Mouse (Mus musculus) myocyte (in vitro differentiated cells): ENCODE measurements around the gene Pard3b. TPM values are rescaled to one million over a fixed set of nuclear protein-coding genes. Genes with fewer than 3 reads are reported as not detected.

Experiments used
- H3K27me3 ChIP-seq: one replicate; pipeline ENCODE4 v1.6.1; 2011; ENCODE audit not compliant: control insufficient read depth, insufficient read depth, insufficient read length
- H3K36me3 ChIP-seq: one replicate; pipeline ENCODE4 v1.6.1; 2011; ENCODE audit not compliant: control insufficient read depth, insufficient read depth
- H3K4me2 ChIP-seq: one replicate; pipeline ENCODE4 v1.6.1; 2011; ENCODE audit warnings: low read depth, control low read depth
- H3K4me3 ChIP-seq: one replicate; pipeline ENCODE4 v1.5.1; 2011; ENCODE audit warnings: mild to moderate bottlenecking, control low read depth, moderate library complexity
- H3K79me2 ChIP-seq: one replicate; pipeline ENCODE4 v1.6.1; 2011; ENCODE audit not compliant: control insufficient read depth, insufficient read depth
- H3ac ChIP-seq: one replicate; pipeline ENCODE4 v1.6.1; 2011; ENCODE audit not compliant: control insufficient read depth, insufficient read length
- CEBPB ChIP-seq: IDR thresholded peaks from 2 replicates; pipeline ENCODE4 v1.6.1; 2011; ENCODE audit warnings: mild to moderate bottlenecking, moderate library complexity; ENCODE audit not compliant: poor library complexity, insufficient read depth, severe bottlenecking
- E2F4 ChIP-seq: IDR thresholded peaks from one replicate; pipeline ENCODE4 v1.6.1; 2011; ENCODE audit warnings: mild to moderate bottlenecking, control low read depth, moderate library complexity; ENCODE audit not compliant: insufficient read depth
- MAX ChIP-seq: IDR thresholded peaks from one replicate; pipeline ENCODE4 v1.6.1; 2011; ENCODE audit warnings: low read depth, mild to moderate bottlenecking, control low read depth
- MYOD1 ChIP-seq, 3 experiments: IDR thresholded peaks; one replicate each; pipeline ENCODE4 v1.6.1; 2011; ENCODE audit warnings: control low read depth in 2 of 3, low read depth in 2 of 3, mild to moderate bottlenecking in 2 of 3, moderate library complexity in 1 of 3; ENCODE audit not compliant: insufficient read length in 2 of 3, control insufficient read depth in 1 of 3
- MYOG ChIP-seq, 3 experiments: IDR thresholded peaks; one replicate each; pipeline ENCODE4 v1.6.1; 2011; ENCODE audit warnings: control low read depth in 2 of 3, low read depth in 2 of 3, mild to moderate bottlenecking in 2 of 3; ENCODE audit not compliant: insufficient read length in 2 of 3, control insufficient read depth in 1 of 3, insufficient read depth in 1 of 3
- POLR2A ChIP-seq: IDR thresholded peaks from one replicate; pipeline ENCODE4 v1.6.1; 2011; ENCODE audit warnings: low read depth, mild to moderate bottlenecking, control low read depth, moderate library complexity; ENCODE audit not compliant: insufficient read length
- POLR2AphosphoS2 ChIP-seq: IDR thresholded peaks from one replicate; pipeline ENCODE4 v1.6.1; 2011; ENCODE audit warnings: low read depth, control low read depth; ENCODE audit not compliant: insufficient read length
- REST ChIP-seq: IDR thresholded peaks from one replicate; pipeline ENCODE4 v1.6.1; 2011; ENCODE audit warnings: mild to moderate bottlenecking, control low read depth, moderate library complexity; ENCODE audit not compliant: insufficient read depth, insufficient read length
- SRF ChIP-seq: IDR thresholded peaks from one replicate; pipeline ENCODE4 v1.6.1; 2011; ENCODE audit warnings: low read depth; ENCODE audit not compliant: control insufficient read depth, insufficient read length
- TCF12 ChIP-seq: IDR thresholded peaks from one replicate; pipeline ENCODE4 v1.6.1; 2011; ENCODE audit warnings: mild to moderate bottlenecking, control low read depth; ENCODE audit not compliant: poor library complexity, insufficient read depth, severe bottlenecking
- TCF3 ChIP-seq: IDR thresholded peaks from one replicate; pipeline ENCODE4 v1.6.1; 2011; ENCODE audit warnings: low read depth, control low read depth; ENCODE audit not compliant: insufficient read length
- USF1 ChIP-seq: IDR thresholded peaks from one replicate; pipeline ENCODE4 v1.6.1; 2011; ENCODE audit warnings: low read depth, mild to moderate bottlenecking, control low read depth, moderate library complexity
- polyA plus RNA-seq: library from polyadenylated mRNA; unstranded; fragments of >200 nt; fragmentation: generic; extraction: Trizol; gene quantifications from one replicate; pipeline ENCODE4 v1.2.1, GENCODE M21; 2012; ENCODE audit warnings: missing spikeins

Gene Pard3b
- polyA plus RNA-seq, 1 experiment: 0.17 TPM

- H3K79me2 ChIP-seq: no peaks in the 10 kb centered on the region
- no peak overlapping the region for H3ac ChIP-seq
- H3K4me3 ChIP-seq: no peak overlapping the region
- H3K36me3 ChIP-seq: no peaks in the 10 kb centered on the region
- no peak for TF ChIP-seq MAX
- no peak for TF ChIP-seq SRF
- TF ChIP-seq POLR2A: no peak
- no peak for TF ChIP-seq CEBPB
- TF ChIP-seq MYOD1 (IDR thresholded peaks at IDR 0.05; ENCODE audit: control insufficient read depth in 1 of 3, insufficient read length in 2 of 3, low read depth in 2 of 3): peak in 1 of 3 experiments; percentile 23
- no peak for TF ChIP-seq TCF3
- TF ChIP-seq USF1: no peak
- peak overlapping the region; percentile 28 for H3K4me2 ChIP-seq
- H3K27me3 ChIP-seq: no peaks in the 10 kb centered on the region
These were observed 1040.2 kb downstream of the Pard3b start for GRCm38 (mm10) chr1:62678611-62679344.

GRCm38 (mm10) chr1:62679466-62679865, 1040.8 kb downstream of the Pard3b start:
- H3K36me3 ChIP-seq: no peaks in the 10 kb centered on the region
- no peaks in the 10 kb centered on the region for H3K27me3 ChIP-seq
- H3ac ChIP-seq: no peak overlapping the region
- no peak overlapping the region for H3K4me3 ChIP-seq
- no peak overlapping the region for H3K4me2 ChIP-seq
- TF ChIP-seq TCF12 (no peak), MYOG (IDR thresholded peaks at IDR 0.05; ENCODE audit: control insufficient read depth in 1 of 3, insufficient read depth in 1 of 3, insufficient read length in 2 of 3, low read depth in 2 of 3) (no peak), POLR2AphosphoS2 (no peak), SRF (no peak), USF1 (no peak), MYOD1 (IDR thresholded peaks at IDR 0.05; ENCODE audit: control insufficient read depth in 1 of 3, insufficient read length in 2 of 3, low read depth in 2 of 3) (no peak), REST (no peak), E2F4 (no peak), TCF3 (no peak), MAX (no peak), POLR2A (no peak), CEBPB (no peak)
- no peaks in the 10 kb centered on the region for H3K79me2 ChIP-seq

- Histone ChIP-seq H3ac (no peak overlapping the region), H3K4me2 (no peak overlapping the region), H3K27me3 (no peaks in the 10 kb centered on the region), H3K36me3 (no peaks in the 10 kb centered on the region), H3K4me3 (no peak overlapping the region), H3K79me2 (no peaks in the 10 kb centered on the region)
- TF ChIP-seq SRF (no peak), POLR2AphosphoS2 (no peak), CEBPB (no peak), USF1 (no peak), MYOG (IDR thresholded peaks at IDR 0.05; ENCODE audit: control insufficient read depth in 1 of 3, insufficient read depth in 1 of 3, insufficient read length in 2 of 3, low read depth in 2 of 3) (no peak), E2F4 (no peak), TCF3 (no peak), MAX (no peak), REST (no peak), TCF12 (no peak), MYOD1 (IDR thresholded peaks at IDR 0.05; ENCODE audit: control insufficient read depth in 1 of 3, insufficient read length in 2 of 3, low read depth in 2 of 3) (no peak), POLR2A (no peak)
These were observed 1044.1 kb downstream of the Pard3b start for GRCm38 (mm10) chr1:62682456-62683385.

- Histone ChIP-seq H3K79me2 (no peaks in the 10 kb centered on the region), H3K27me3 (no peaks in the 10 kb centered on the region), H3K36me3 (no peaks in the 10 kb centered on the region), H3K4me3 (no peak overlapping the region), H3K4me2 (no peak overlapping the region), H3ac (no peak overlapping the region)
- TF ChIP-seq POLR2A (no peak), TCF3 (no peak), POLR2AphosphoS2 (no peak), USF1 (no peak), TCF12 (no peak), MYOG (IDR thresholded peaks at IDR 0.05; ENCODE audit: control insufficient read depth in 1 of 3, insufficient read depth in 1 of 3, insufficient read length in 2 of 3, low read depth in 2 of 3) (no peak), E2F4 (no peak)
These were observed 1044.9 kb downstream of the Pard3b start for GRCm38 (mm10) chr1:62683498-62683897.
